Mouse (Mus musculus) hindbrain, embryonic 11.5 days (tissue): ENCODE measurements at regions not wholly inside any gene's neighbourhood (a gene's known extent, or its start where the extent isn't known, plus 50 kb on each side); places are given as distances from the start of the nearest gene placed in this dataset.

Source experiments
- ATAC-seq: fragments of 200-750 bp; cut with Nextera tagmentation; 2 replicates; pipeline ENCODE4 v1.8.0; 2017; ENCODE audit warnings: mild to moderate bottlenecking, moderate TSS enrichment, moderate library complexity; ENCODE audit not compliant: low FRiP score
- DNase-seq: peaks from one replicate; pipeline ENCODE4 v3.0.0-alpha.2; 2015; ENCODE audit warnings: low spot score
- H3K27ac ChIP-seq: fragments of 300-500 bp; sonication (generic); 2 replicates; pipeline ENCODE4 v1.5.1; 2014; ENCODE audit warnings: mild to moderate bottlenecking, low read depth, low read length
- H3K27me3 ChIP-seq: fragments of 300-500 bp; sonication (generic); 2 replicates; pipeline ENCODE4 v1.6.1; 2014; ENCODE audit warnings: mild to moderate bottlenecking, low read length, moderate library complexity, mixed read lengths; ENCODE audit not compliant: control insufficient read depth, insufficient read depth
- H3K36me3 ChIP-seq: fragments of 300-500 bp; sonication (generic); 2 replicates; pipeline ENCODE4 v1.6.1; 2014; ENCODE audit warnings: mild to moderate bottlenecking, low read length, moderate library complexity, mixed read lengths; ENCODE audit not compliant: control insufficient read depth, insufficient read depth
- H3K4me1 ChIP-seq: fragments of 300-500 bp; sonication (generic); replicated peaks from 2 replicates; pipeline ENCODE4 v1.6.1; 2014; ENCODE audit warnings: low read length, mixed read lengths; ENCODE audit not compliant: control insufficient read depth, insufficient read depth
- H3K4me2 ChIP-seq: fragments of 300-500 bp; sonication (generic); replicated peaks from 2 replicates; pipeline ENCODE4 v1.6.1; 2014; ENCODE audit warnings: mild to moderate bottlenecking, low read depth, low read length
- H3K4me3 ChIP-seq: fragments of 300-500 bp; sonication (generic); 2 replicates; pipeline ENCODE4 v1.5.1; 2014; ENCODE audit warnings: low read depth, low read length
- H3K9ac ChIP-seq: fragments of 300-500 bp; sonication (generic); 2 replicates; pipeline ENCODE4 v1.6.1; 2014; ENCODE audit warnings: low read depth, low read length
- H3K9me3 ChIP-seq: fragments of 300-500 bp; sonication (generic); 2 replicates; pipeline ENCODE4 v1.6.1; 2016; ENCODE audit warnings: low read length; ENCODE audit not compliant: control insufficient read depth
- WGBS: fragments of 180-500 bp; shearing (Covaris S2); extraction: QIAGEN DNeasy Blood & Tissue Kit; methylation state at CpG from one replicate; pipeline ENCODE4 v1.1.7; 2014; 5-methylcytosine and 5-hydroxymethylcytosine counted together

DNA sequence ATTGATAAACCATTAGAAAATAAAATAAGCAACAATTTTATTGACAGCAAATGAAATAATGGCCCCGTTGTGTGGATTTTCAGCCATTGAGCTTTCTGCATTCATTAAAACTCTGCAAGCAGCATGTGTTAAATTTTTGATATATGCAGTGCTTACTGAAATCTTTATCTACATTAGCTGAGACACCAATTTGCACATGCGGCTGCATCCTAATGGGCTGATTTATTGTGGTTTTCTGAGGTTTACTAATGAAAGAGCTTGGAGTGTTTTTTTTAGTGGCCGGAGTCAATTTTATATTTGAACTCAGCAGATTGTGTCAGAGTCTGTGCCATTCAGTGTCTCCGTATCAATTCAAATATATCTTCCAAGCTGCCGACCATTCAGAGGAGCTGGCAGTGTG, 653.3 kb upstream of the Tbl1xr1 start:
- ATAC-seq (no peak), DNase-seq (no peak)
- H3K36me3 ChIP-seq = no peaks in the 10 kb centered on the region
- H3K4me3 ChIP-seq = no peak overlapping the region
- H3K4me2 ChIP-seq = no peak overlapping the region
- H3K9me3 ChIP-seq = no peaks in the 10 kb centered on the region
- no peaks in the 10 kb centered on the region for H3K27me3 ChIP-seq
- no peaks in the 10 kb centered on the region for H3K4me1 ChIP-seq
- H3K9ac ChIP-seq = no peak overlapping the region
- no peak overlapping the region for H3K27ac ChIP-seq
- 81% methylated on average over 5 of the region's 5 CpGs for WGBS

DNA sequence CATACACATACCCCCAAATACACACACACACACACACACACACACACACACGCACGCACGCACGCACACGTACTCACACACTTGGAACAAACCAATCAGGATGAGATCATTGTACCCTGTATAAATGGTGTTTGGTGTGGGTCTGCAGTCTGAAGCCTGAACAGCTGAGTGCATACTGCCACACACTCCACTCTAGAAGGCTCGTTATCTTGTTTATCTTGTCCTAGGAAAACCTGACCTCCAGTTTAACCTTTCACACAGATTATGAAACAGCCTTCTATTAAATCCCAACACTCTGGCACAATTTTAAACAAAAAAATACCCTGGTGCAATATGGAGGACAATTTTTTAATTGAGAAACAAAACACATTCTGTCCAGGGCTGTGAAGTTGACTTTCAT, 649.9 kb upstream of the Tbl1xr1 start:
- Histone ChIP-seq H3K4me2 (no peak overlapping the region), H3K9ac (no peak overlapping the region), H3K4me1 (no peaks in the 10 kb centered on the region), H3K9me3 (no peaks in the 10 kb centered on the region), H3K36me3 (no peaks in the 10 kb centered on the region), H3K27me3 (no peaks in the 10 kb centered on the region), H3K27ac (no peak overlapping the region), H3K4me3 (no peak overlapping the region)
- no peak for DNase-seq
- no peak for ATAC-seq
- WGBS = 89% methylated on average over 6 of the region's 6 CpGs

DNA sequence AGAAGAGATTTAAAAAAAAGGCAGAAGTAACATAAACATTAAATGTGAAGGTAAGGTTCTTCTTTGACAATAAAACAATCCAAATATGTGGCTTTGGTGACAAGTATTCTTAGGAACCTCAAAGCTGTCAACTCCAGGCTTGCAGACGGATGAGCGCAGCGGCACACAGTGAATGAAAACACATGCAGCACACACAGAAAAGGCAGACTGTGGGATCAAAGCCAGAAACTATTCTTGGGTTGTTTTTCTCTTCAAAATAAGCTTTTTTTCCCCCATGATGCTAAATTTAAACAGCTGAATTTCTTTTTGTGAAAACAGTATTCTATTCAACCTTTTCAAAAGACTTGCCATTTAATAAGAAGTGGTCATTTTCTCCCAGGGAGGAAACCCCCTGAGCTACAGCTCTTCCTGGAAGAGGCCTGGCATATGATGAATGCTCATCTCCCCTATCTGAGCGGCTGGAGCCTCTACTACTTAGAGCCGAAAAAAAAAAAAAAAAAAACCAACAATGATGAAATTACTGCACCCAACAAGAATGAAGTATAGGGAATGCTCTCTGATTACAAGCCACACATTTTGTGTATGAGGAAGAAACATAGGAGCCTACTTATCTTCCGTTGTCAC, 648.9 kb upstream of the Tbl1xr1 start:
- Histone ChIP-seq H3K36me3 (no peaks in the 10 kb centered on the region), H3K27ac (no peak overlapping the region), H3K4me1 (no peaks in the 10 kb centered on the region), H3K9me3 (no peaks in the 10 kb centered on the region), H3K9ac (no peak overlapping the region), H3K4me2 (no peak overlapping the region), H3K27me3 (no peaks in the 10 kb centered on the region), H3K4me3 (no peak overlapping the region)
- ATAC-seq = no peak
- no peak for DNase-seq
- 60% methylated on average over 6 of the region's 6 CpGs for WGBS

DNA sequence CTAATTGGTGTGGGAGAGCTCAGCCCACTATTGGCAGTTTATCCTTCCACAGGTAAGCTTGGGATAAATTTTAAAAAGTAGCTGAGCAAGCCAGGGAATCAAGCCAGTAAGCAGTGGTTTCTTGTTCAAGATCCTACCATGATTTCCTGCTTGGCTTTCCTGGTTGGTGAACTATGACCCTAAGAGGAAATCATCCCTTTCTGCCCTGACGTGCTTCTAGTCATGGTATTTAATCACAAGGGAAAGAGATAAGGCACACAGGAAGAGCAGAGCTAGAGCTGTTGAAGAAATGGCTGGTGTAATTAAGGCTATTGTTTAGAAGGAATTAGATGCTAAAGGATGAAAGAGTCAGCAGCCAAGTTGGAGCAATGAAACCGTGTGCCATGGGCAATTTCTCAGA, 648.3 kb upstream of the Tbl1xr1 start:
- no peaks in the 10 kb centered on the region for H3K27me3 ChIP-seq
- 58% methylated on average over 2 of the region's 2 CpGs for WGBS
- H3K9ac ChIP-seq = no peak overlapping the region
- H3K27ac ChIP-seq = no peak overlapping the region
- no peak for DNase-seq
- H3K9me3 ChIP-seq = no peaks in the 10 kb centered on the region
- no peaks in the 10 kb centered on the region for H3K36me3 ChIP-seq
- H3K4me3 ChIP-seq = no peak overlapping the region
- no peaks in the 10 kb centered on the region for H3K4me1 ChIP-seq
- no peak overlapping the region for H3K4me2 ChIP-seq
- no peak for ATAC-seq

DNA sequence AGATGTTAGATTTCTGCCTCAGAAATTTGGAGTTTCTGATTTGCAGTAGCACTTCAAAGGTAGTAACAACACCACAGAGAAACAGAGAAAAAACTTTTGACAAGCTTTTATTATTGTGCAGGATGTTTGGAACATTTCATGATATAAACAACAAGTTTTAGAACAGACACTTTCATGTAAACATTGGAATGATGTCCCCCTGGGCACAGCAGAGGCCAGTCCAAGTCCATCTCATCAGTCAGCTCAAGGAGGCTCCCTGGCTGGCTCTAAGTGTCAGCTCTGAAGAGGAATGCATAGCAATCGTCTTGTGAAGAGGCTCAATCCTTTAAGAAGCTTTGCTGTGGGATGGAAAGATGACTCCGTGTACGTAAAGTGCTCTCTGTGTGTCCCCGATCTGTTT, 612.2 kb upstream of the Tbl1xr1 start:
- no peaks in the 10 kb centered on the region for H3K36me3 ChIP-seq
- H3K27ac ChIP-seq = no peak overlapping the region
- no peaks in the 10 kb centered on the region for H3K9me3 ChIP-seq
- H3K4me1 ChIP-seq = no peaks in the 10 kb centered on the region
- H3K27me3 ChIP-seq = no peaks in the 10 kb centered on the region
- H3K9ac ChIP-seq = no peak overlapping the region
- no peak overlapping the region for H3K4me3 ChIP-seq
- no peak for ATAC-seq
- WGBS = 69% methylated on average over 4 of the region's 4 CpGs
- DNase-seq = no peak
- H3K4me2 ChIP-seq = no peak overlapping the region

DNA sequence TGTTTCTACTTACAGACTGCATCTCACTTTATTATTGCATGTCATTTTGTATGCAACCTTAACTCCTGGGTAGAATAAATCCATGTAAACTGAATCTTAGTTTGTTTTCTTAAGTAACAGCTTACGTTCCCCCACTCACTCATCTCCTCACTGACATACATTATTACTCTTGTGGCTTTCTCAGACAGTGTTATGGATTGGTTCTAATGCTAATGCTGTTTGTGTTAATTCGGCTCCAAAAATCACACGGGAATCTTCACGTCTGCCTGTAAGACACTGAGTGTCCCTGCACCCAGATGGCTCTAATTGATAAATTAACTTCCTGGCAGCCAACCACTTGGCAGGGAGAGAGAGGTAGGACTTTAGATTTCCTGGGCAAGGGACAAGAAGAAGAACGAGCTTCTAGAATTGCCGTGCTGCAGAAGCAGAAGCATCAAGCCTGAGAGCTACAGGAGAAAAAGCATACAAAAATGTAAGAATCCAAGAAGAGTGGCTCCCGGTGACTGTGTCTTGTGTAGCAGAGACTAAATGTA, 610.3 kb upstream of the Tbl1xr1 start:
- Histone ChIP-seq H3K36me3 (no peaks in the 10 kb centered on the region), H3K4me2 (no peak overlapping the region), H3K27me3 (no peaks in the 10 kb centered on the region), H3K9me3 (no peaks in the 10 kb centered on the region), H3K27ac (no peak overlapping the region), H3K4me3 (no peak overlapping the region), H3K4me1 (no peaks in the 10 kb centered on the region), H3K9ac (no peak overlapping the region)
- DNase-seq (no peak), ATAC-seq (no peak)
- WGBS = 65% methylated on average over 7 of the region's 7 CpGs

DNA sequence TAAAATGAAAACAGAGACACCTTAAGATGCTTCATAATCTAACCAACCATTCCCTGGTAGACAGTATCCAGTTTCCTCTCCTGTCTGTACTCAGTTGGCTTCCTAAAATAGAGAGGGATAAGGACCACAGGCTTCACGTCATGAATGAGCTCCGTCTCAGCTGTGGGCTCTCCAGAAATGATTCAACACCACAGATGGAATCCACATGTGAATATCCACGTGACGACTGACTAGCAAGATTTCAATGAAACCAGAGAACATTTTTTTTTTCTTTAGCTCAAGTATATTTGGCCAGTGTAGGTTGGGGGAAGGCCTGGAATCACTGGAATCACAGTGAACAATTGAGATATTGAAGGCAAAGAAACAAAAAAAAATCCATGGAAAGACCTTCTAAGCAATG, 599.1 kb upstream of the Tbl1xr1 start:
- H3K4me2 ChIP-seq = no peak overlapping the region
- H3K27me3 ChIP-seq = no peaks in the 10 kb centered on the region
- WGBS = 65% methylated on average over 4 of the region's 4 CpGs
- DNase-seq (no peak), ATAC-seq (no peak)
- no peaks in the 10 kb centered on the region for H3K36me3 ChIP-seq
- no peak overlapping the region for H3K4me3 ChIP-seq
- no peaks in the 10 kb centered on the region for H3K9me3 ChIP-seq
- no peak overlapping the region for H3K9ac ChIP-seq
- no peaks in the 10 kb centered on the region for H3K4me1 ChIP-seq
- H3K27ac ChIP-seq = no peak overlapping the region

DNA sequence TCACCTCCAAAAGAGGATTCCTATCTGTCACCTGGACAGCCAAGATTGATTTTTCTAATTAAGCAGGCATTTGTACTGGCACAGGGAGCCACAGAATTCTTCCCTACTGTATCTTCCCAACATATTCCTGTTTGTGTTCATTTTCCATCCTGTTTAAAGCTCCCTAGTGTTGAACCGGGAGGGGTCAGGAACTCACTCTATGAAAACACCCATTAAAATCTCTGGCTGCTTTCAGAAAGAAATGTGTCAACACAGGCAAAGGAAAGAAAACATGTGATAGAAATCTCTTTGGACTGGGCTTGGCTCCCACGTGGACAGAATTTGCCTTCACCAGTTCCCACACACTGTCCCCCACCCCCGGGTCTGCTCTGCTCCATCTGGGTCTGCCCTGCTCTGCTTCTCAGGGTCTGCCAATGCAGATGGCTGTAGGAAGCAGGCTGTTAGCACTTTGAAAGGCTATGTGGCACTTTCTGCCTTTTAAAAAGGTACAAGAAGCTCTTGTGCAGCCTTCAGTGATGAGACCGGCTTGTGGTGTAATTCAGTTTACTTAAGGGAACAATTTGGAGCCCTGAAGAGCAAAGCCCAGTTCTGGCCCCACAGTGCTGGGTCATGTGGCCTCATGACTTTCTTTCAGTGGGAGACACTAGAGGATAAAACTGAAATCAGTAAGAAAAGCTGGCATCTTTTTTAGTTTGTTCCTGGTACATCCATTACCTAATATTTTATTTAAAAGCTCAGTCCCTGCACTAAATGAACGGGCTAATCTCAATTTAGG, 597.2 kb upstream of the Tbl1xr1 start:
- Histone ChIP-seq H3K4me3 (no peak overlapping the region), H3K9ac (no peak overlapping the region), H3K4me2 (no peak overlapping the region), H3K36me3 (no peaks in the 10 kb centered on the region), H3K4me1 (no peaks in the 10 kb centered on the region), H3K9me3 (no peaks in the 10 kb centered on the region), H3K27ac (no peak overlapping the region), H3K27me3 (no peaks in the 10 kb centered on the region)
- DNase-seq (no peak), ATAC-seq (peak; percentile 59; the same call in 1 of the 2 replicates)
- 51% methylated on average over 5 of the region's 5 CpGs for WGBS

DNA sequence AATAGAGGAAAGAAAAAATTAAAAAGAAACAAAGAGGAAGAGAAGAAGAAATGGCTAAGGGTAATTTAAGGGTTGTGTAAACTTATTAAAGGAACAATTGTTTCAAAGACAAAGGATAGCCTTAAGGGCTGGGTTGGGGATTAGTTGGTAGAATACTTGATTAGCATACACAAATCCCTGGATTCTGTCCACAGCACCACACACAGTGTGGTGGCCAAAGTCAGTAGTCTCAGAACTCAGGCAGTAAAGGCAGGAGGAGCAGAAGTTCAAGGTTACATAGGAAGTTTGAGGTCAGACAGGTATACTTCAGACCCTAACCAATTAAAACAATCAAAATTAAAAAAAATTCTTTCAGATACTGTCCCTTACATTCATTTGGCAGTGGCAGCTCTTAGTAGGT, 596.6 kb upstream of the Tbl1xr1 start:
- H3K9ac ChIP-seq = no peak overlapping the region
- H3K36me3 ChIP-seq = no peaks in the 10 kb centered on the region
- no peak for ATAC-seq
- no peaks in the 10 kb centered on the region for H3K4me1 ChIP-seq
- no peak overlapping the region for H3K27ac ChIP-seq
- H3K4me3 ChIP-seq = no peak overlapping the region
- no peak overlapping the region for H3K4me2 ChIP-seq
- H3K9me3 ChIP-seq = no peaks in the 10 kb centered on the region
- DNase-seq = no peak
- H3K27me3 ChIP-seq = no peaks in the 10 kb centered on the region
